Mouse (Mus musculus) heart, adult 2 months (tissue): Measurements from ENCODE around the gene Rad17.

Experiments used
- CTCF ChIP-seq: fragments of 200-600 bp; IDR thresholded peaks from 2 replicates; pipeline ENCODE4 v1.8.1; 2022; ENCODE audit warnings: antibody characterized with exemption, mild to moderate bottlenecking, moderate library complexity
- EP300 ChIP-seq: fragments of 200-500 bp; IDR thresholded peaks from 2 replicates; pipeline ENCODE4 v1.6.1; 2011; ENCODE audit warnings: low read depth, low read length, control low read depth; ENCODE audit not compliant: insufficient read depth

GRCm38 (mm10) chr13:100682837-100683236, 32.0 kb upstream of the Rad17 start:
- TF ChIP-seq EP300: no peak
- no peak for TF ChIP-seq CTCF
